Mouse (Mus musculus) midbrain, embryonic 16.5 days (tissue): ENCODE measurements around the gene Ptprn2. TPM values are rescaled to one million over a fixed set of nuclear protein-coding genes. Genes with fewer than 3 reads are reported as not detected.

ENCODE experiments used
- ATAC-seq: fragments of 200-750 bp; cut with Nextera tagmentation; 2 replicates; pipeline ENCODE4 v1.8.0; 2017; ENCODE audit warnings: moderate TSS enrichment
- H3K27ac ChIP-seq: fragments of 300-500 bp; sonication (generic); 2 replicates; pipeline ENCODE4 v1.5.1; 2014; ENCODE audit warnings: mild to moderate bottlenecking, low read length, mixed read lengths
- H3K27me3 ChIP-seq: fragments of 300-500 bp; sonication (generic); 2 replicates; pipeline ENCODE4 v1.6.1; 2014; ENCODE audit warnings: low read depth, low read length, mixed read lengths; ENCODE audit not compliant: control insufficient read depth, insufficient read depth
- H3K36me3 ChIP-seq: fragments of 300-500 bp; sonication (generic); 2 replicates; pipeline ENCODE4 v1.6.1; 2014; ENCODE audit warnings: mild to moderate bottlenecking, low read length, moderate library complexity, mixed read lengths; ENCODE audit not compliant: control insufficient read depth, insufficient read depth
- H3K4me1 ChIP-seq: fragments of 300-500 bp; sonication (generic); 2 replicates; pipeline ENCODE4 v1.6.1; 2014; ENCODE audit warnings: mild to moderate bottlenecking, low read length, mixed read lengths; ENCODE audit not compliant: control insufficient read depth, insufficient read depth
- H3K4me2 ChIP-seq: fragments of 300-500 bp; sonication (generic); 2 replicates; pipeline ENCODE4 v1.6.1; 2014; ENCODE audit warnings: mild to moderate bottlenecking, low read length, mixed read lengths
- H3K4me3 ChIP-seq: fragments of 300-500 bp; sonication (generic); 2 replicates; pipeline ENCODE4 v1.5.1; 2014; ENCODE audit warnings: low read depth, mild to moderate bottlenecking, low read length, moderate library complexity, mixed read lengths
- H3K9ac ChIP-seq: fragments of 300-500 bp; sonication (generic); 2 replicates; pipeline ENCODE4 v1.6.1; 2014; ENCODE audit warnings: low read depth, low read length, mixed read lengths
- H3K9me3 ChIP-seq: fragments of 300-500 bp; sonication (generic); replicated peaks from 2 replicates; pipeline ENCODE4 v1.6.1; 2014; ENCODE audit warnings: mild to moderate bottlenecking, low read length, mixed read lengths; ENCODE audit not compliant: control insufficient read depth, poor library complexity, severe bottlenecking
- WGBS: fragments of 180-500 bp; shearing (Covaris S2); extraction: QIAGEN DNeasy Blood & Tissue Kit; methylation state at CpG from one replicate; pipeline ENCODE4 v1.1.7; 2014; 5-methylcytosine and 5-hydroxymethylcytosine counted together
- polyA plus RNA-seq: library from polyadenylated mRNA; unstranded; fragments of >200 nt; fragmentation: Nextera tagmentation; extraction: Ambion mirVana; gene quantifications from 2 replicates; pipeline ENCODE4 v1.2.1, GENCODE M21; 2015

Ptprn2 gene
- polyA plus RNA-seq, 1 experiment from 2014 or later: 15.6 TPM

GRCm38 (mm10) chr12:117175072-117175681 is 689.7 kb downstream of the Ptprn2 start:
- no peaks in the 10 kb centered on the region for H3K36me3 ChIP-seq
- H3K4me2 ChIP-seq: peak overlapping the region; percentile 3; the same call in 1 of the 2 replicates
- peak overlapping the region; percentile 36 for H3K9ac ChIP-seq
- H3K27me3 ChIP-seq: no peaks in the 10 kb centered on the region
- 52% methylated on average over 15 of the region's 15 CpGs for WGBS
- peaks cover 86% of the 10 kb centered on the region for H3K4me1 ChIP-seq
- H3K9me3 ChIP-seq: no peaks in the 10 kb centered on the region
- no peak for ATAC-seq
- peak overlapping the region; percentile 84 for H3K27ac ChIP-seq
- no peak overlapping the region for H3K4me3 ChIP-seq

GRCm38 (mm10) chr12:117176259-117176823 is 690.8 kb downstream of the Ptprn2 start:
- Histone ChIP-seq H3K36me3 (no peaks in the 10 kb centered on the region), H3K9ac (peak overlapping the region; percentile 55), H3K4me2 (peak overlapping the region; percentile 23), H3K4me3 (no peak overlapping the region), H3K9me3 (no peaks in the 10 kb centered on the region), H3K27me3 (no peaks in the 10 kb centered on the region), H3K4me1 (peaks cover 78% of the 10 kb centered on the region), H3K27ac (peak overlapping the region; percentile 84)
- 16% methylated on average over 13 of the region's 13 CpGs for WGBS
- ATAC-seq: no peak

GRCm38 (mm10) chr12:117187167-117187566 is 701.6 kb downstream of the Ptprn2 start:
- Histone ChIP-seq H3K9ac (no peak overlapping the region), H3K4me1 (peaks cover 6% of the 10 kb centered on the region), H3K4me2 (no peak overlapping the region), H3K4me3 (no peak overlapping the region), H3K27ac (no peak overlapping the region), H3K27me3 (no peaks in the 10 kb centered on the region), H3K36me3 (peaks cover 35% of the 10 kb centered on the region), H3K9me3 (no peaks in the 10 kb centered on the region)
- ATAC-seq: no peak
- 80% methylated on average over 3 of the region's 3 CpGs for WGBS

- Histone ChIP-seq H3K36me3 (peaks cover 26% of the 10 kb centered on the region), H3K27me3 (no peaks in the 10 kb centered on the region), H3K9ac (no peak overlapping the region), H3K27ac (peak overlapping the region; percentile 65), H3K9me3 (no peaks in the 10 kb centered on the region), H3K4me1 (peaks cover 37% of the 10 kb centered on the region), H3K4me2 (no peak overlapping the region), H3K4me3 (no peak overlapping the region)
- 70% methylated on average over 4 of the region's 4 CpGs for WGBS
- ATAC-seq: no peak
Observed at GRCm38 (mm10) chr12:117192001-117192400, 706.5 kb downstream of the Ptprn2 start.

GRCm38 (mm10) chr12:117196721-117197425 is 711.4 kb downstream of the Ptprn2 start:
- peak overlapping the region; percentile 53 for H3K4me2 ChIP-seq
- H3K9ac ChIP-seq: peak overlapping the region; percentile 60
- H3K4me1 ChIP-seq: peaks cover 83% of the 10 kb centered on the region
- under 1% methylated on average over 12 of the region's 12 CpGs for WGBS
- H3K27me3 ChIP-seq: no peaks in the 10 kb centered on the region
- H3K36me3 ChIP-seq: peaks cover 8% of the 10 kb centered on the region; the same call in 1 of the 2 replicates
- ATAC-seq: peak; percentile 81
- no peaks in the 10 kb centered on the region for H3K9me3 ChIP-seq
- H3K4me3 ChIP-seq: no peak overlapping the region
- H3K27ac ChIP-seq: peak overlapping the region; percentile 83

- WGBS: 16% methylated on average over 8 of the region's 8 CpGs
- Histone ChIP-seq H3K4me3 (no peak overlapping the region), H3K36me3 (peaks cover 2% of the 10 kb centered on the region; the same call in 1 of the 2 replicates), H3K4me2 (no peak overlapping the region), H3K27me3 (no peaks in the 10 kb centered on the region), H3K9me3 (no peaks in the 10 kb centered on the region), H3K9ac (no peak overlapping the region), H3K27ac (peak overlapping the region; percentile 83), H3K4me1 (peaks cover 85% of the 10 kb centered on the region)
- no peak for ATAC-seq
Observed at GRCm38 (mm10) chr12:117198093-117198492, 712.6 kb downstream of the Ptprn2 start.

GRCm38 (mm10) chr12:117200117-117200516 is 714.6 kb downstream of the Ptprn2 start:
- peaks cover 92% of the 10 kb centered on the region for H3K4me1 ChIP-seq
- H3K36me3 ChIP-seq: no peaks in the 10 kb centered on the region
- no peaks in the 10 kb centered on the region for H3K9me3 ChIP-seq
- WGBS: 10% methylated on average over 9 of the region's 9 CpGs
- H3K4me2 ChIP-seq: peak overlapping the region; percentile 5; the same call in 1 of the 2 replicates
- peak; percentile 26; the same call in 1 of the 2 replicates for ATAC-seq
- no peaks in the 10 kb centered on the region for H3K27me3 ChIP-seq
- peak overlapping the region; percentile 42; the same call in 1 of the 2 replicates for H3K9ac ChIP-seq
- peak overlapping the region; percentile 83 for H3K27ac ChIP-seq
- H3K4me3 ChIP-seq: no peak overlapping the region

GRCm38 (mm10) chr12:117200590-117200989 is 715.1 kb downstream of the Ptprn2 start:
- H3K9ac ChIP-seq: peak overlapping the region; percentile 13; the same call in 1 of the 2 replicates
- peak overlapping the region; percentile 83 for H3K27ac ChIP-seq
- 0 out of 2 replicates have a peak, but pooled peaks have one; percentile 8 for ATAC-seq
- H3K27me3 ChIP-seq: no peaks in the 10 kb centered on the region
- H3K4me2 ChIP-seq: peak overlapping the region; percentile 5; the same call in 1 of the 2 replicates
- H3K9me3 ChIP-seq: no peaks in the 10 kb centered on the region
- H3K4me3 ChIP-seq: no peak overlapping the region
- peaks cover 88% of the 10 kb centered on the region for H3K4me1 ChIP-seq
- WGBS: 32% methylated on average over 5 of the region's 5 CpGs
- H3K36me3 ChIP-seq: no peaks in the 10 kb centered on the region
